Mouse (Mus musculus) urinary bladder, postnatal 4 days (tissue): ENCODE measurements around the gene Utp11.

Experiments used
- DNase-seq, 2 experiments: peaks; one replicate each; pipeline ENCODE4 v3.0.0; 2021 to 2022; ENCODE audit warnings: low spot score in 2 of 2

Gene Utp11

DNA sequence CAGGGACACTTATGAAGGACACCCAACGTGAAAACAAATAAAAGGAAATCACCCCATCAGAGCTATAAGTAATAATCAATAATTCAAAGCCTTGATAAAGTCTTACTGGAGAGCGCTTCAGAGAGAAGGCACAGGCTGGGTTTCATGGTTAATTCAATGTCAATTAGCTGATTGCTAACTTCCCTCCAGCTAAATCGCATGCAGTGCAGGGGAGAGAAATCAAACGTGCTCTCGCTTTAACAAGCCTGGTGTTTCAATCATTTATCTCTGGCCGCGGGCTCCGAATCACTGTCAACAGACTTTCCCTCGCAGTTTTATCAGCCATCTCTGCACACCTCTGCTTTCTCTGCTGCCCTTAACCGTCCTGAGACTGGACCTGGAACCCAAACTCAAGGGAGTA lies 60.5 kb downstream of the Utp11 start:
- no peak for DNase-seq

DNA sequence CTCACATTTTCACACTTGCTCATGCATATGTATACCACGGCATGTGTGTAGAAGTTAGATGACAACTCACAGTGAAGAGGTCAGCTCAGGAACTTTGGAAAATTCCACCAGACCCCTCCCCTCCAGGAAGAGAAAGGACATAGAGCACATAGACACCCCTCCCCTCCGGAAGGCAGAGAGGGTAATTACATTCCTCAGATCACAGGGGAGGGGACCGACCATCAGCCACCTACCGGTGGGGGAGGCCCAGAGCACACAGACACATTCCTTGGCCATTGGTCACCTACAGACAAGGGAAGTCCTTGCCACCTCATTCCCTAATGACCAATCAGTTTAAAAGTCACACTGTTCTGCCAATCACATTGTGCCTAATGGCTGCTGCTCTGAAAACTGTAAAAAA lies 61.9 kb downstream of the Utp11 start:
- no peak for DNase-seq
